Mouse (Mus musculus) testis, postnatal 10 days (tissue): ENCODE data around the gene Tinf2.

ENCODE experiments used
- DNase-seq: peaks from one replicate; pipeline ENCODE4 v3.0.0; 2021; ENCODE audit warnings: low spot score

Gene Tinf2

DNA sequence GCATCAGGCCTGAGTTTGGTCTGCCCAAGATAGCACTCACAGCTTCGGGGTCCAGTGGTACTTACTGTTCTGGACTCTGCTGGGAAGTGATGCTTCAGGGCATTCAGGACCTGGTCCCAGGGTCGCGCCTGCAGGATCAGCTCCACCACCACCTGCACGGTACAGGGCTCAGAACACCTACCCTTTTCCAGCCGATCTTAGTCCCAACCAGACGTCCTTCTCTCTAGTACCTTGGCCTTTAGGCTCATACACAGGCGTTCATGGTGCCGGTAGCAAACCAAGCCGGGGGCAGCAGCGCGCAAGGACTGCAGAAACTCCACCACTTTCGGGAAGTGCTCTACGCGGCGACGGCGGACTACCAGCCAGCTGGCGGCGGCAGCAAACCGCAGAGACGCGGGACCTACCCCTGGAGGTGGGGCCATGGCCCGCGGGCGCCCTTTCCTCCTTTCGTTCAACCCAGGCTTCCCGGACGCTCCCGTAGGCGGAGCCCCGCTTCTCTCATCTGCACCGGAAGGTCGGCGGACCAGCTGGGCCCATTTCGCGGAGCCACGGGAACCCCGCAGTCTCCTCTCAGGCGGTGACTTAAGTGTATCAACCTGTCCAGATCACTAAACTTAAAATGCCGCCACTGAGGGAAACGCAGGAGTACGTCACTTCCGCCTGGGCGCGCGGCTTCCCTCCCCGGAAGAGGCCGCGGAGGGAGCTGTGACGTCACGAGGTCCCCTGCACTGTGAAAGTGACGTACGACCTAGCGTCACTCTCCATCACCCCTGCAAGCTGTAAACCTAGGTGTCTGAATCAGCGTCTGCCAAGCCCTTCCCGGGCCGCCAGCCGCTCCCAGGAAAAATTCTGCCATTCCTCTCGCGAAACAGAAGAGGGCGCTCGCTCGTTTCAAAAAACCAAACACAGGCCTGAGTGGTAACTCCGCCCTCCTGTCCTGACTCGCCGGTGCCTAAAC, at the start of gene Tinf2:
Gene Tinf2 (minus strand): TSS at position 661 of the 958 bp plus-strand sequence.
- DNase-seq = peak; percentile 94

DNA sequence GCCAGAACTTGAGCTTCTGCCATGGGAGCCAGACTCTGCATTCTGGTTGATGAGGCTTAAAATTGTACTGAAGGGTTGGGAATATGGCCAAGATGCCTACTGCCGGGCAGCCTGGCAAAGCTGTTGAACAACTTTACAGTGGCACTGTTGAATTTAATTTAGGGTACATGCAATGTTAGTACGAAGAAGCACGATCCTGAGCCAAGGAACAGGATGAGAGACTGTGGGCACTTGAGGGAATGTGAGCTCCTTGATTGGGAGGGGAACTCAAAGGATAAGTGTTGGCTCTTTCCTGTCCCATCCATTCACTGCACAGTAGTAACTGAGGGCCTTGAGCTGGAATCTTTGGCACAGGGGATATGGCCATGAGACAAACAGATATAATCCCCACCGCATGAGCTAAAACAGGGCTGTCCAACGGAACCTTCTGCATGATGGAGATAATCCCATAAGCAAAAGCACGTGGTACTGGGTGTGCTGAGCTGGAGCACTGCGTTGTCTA, 49.0 kb upstream of the Tinf2 start:
- DNase-seq = no peak

DNA sequence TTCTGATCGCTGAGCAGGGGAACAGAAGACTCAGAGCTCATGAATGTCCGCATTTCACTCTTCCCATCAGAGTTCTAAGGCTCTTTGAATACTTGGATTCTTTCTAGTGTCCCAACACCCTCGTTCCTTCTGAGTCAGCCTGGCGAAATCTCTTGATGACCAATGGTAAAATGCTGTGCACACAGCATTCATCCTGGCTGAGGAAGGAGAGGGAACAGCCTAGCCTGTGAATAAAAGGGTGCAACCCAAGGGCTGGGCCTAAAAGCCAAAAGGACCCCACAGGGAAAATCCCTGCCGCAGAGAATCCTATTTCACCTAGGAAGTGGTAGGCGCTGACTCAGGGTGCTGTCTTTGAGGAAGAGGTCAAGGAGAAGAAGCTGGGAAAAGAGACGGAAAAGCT, 48.5 kb upstream of the Tinf2 start:
- no peak for DNase-seq

DNA sequence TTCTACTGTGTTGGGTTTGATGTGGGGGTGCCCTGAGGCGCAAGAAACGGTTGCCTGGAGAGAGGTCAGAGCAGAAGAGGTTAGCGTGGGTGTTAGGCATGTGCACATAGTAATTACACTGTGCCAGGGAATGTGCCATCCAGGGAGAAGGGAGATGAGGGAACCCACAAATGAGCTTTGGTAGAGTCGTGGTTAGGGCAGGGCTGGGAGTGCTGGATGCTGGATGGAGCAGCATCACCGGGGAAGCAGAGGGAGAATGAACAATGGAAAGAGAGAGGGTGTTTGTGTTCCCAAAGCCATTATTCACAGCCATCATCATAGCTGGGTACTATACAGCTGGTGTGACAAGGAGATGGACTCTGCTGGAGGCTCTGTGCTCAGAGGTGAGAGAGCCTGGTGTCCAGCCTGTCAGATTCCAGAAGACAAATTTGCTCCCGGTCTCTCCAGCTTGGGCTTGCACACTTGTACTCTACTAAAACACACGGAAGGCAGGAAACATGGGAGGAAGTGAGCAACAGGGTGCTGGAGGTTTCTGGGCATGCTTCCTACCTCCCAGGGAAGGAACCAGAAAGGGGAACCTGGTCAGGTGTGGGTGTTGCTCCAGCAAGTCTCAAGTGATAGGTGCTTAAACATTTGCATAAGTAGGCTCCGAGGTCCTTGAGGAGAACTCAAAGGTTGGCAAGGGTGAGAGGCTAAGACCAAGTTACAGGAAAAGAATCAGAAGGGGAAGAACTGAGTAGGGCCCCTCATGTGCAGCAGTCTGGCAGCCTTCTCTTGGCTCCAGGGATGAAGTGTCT, 46.5 kb upstream of the Tinf2 start:
- DNase-seq = no peak

DNA sequence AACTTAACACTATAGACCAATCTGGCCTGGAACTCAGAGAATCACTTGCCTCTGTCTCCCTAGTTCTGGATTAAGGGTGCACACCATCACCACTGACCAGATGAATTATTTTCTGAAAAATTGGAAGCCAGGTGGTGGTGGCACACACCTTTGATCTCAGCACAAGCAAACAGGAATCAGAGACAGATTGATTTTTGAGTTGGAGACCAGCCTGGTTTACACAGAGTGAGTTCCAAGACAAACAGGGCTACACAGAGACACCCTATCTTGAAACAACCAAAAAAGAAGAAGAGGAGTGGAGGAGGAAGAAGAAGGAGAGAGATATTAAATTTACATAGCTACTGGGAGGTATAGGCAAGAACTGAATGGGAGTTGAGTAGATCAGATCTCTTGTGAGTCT, 44.6 kb upstream of the Tinf2 start:
- DNase-seq = no peak

DNA sequence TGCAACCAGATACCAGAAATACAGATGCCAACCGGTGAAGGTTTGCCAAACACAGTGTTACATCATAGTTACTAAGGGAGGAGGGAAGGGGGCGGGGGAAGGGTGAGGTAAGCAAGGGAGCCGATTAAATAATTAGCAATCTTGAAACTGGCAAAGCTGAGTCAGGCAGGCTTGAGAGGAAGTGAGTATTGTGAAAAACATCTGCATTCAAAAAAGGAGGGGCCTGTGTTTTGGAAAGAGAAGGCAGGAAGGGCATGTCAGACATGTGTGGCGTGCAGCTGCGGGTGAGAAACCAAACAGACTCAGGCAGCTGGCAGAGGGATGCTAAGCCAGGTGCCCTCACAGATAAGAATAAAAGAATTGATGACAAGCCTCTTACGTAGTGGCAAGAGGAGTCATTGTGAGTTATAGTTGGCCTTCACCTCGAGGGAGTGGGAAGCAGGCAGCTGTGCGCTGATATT, 42.8 kb upstream of the Tinf2 start:
- no peak for DNase-seq

DNA sequence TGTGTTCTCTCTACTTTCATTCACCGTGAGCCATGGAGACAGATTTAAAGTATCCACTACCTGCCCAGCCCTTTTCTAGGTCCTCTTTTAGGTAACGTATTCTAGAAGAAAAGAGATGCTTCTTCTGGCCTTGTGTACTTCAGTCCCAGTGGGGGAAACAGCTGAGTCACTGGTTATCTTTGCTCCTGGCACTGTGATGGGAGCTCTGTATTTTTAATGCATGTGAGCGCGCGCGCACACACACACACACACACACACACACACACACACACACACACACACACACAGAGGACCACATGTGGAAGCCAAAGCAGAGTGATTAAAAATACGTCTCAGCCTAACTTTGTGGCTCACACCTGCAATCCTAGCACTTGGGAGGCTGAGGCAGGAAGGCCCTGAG, 41.8 kb upstream of the Tinf2 start:
- no peak for DNase-seq

DNA sequence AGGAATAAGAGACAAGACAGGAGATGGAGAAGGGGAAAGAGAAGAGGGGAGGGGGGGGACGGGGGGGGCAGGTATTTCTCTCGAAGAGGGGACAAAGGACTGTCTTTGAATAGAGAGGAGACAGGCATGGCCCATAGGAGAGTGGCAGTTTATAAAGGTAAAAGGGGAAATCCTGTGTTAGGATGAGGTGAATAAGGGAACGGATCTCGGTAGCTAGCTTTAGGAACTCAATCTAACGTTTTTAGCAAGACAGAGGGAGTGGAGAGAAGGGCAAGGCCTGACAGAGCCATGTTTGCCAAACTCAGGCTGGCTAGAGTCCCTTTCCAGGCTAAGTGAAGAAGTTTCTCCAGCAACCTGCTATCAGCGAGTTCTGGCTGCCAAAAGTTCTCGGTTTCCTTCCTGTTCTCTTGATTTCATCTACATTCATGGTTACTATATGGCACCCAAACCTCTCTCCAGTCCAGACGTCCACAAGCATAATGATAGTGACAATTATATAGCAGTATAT, 40.9 kb upstream of the Tinf2 start:
- DNase-seq = no peak

DNA sequence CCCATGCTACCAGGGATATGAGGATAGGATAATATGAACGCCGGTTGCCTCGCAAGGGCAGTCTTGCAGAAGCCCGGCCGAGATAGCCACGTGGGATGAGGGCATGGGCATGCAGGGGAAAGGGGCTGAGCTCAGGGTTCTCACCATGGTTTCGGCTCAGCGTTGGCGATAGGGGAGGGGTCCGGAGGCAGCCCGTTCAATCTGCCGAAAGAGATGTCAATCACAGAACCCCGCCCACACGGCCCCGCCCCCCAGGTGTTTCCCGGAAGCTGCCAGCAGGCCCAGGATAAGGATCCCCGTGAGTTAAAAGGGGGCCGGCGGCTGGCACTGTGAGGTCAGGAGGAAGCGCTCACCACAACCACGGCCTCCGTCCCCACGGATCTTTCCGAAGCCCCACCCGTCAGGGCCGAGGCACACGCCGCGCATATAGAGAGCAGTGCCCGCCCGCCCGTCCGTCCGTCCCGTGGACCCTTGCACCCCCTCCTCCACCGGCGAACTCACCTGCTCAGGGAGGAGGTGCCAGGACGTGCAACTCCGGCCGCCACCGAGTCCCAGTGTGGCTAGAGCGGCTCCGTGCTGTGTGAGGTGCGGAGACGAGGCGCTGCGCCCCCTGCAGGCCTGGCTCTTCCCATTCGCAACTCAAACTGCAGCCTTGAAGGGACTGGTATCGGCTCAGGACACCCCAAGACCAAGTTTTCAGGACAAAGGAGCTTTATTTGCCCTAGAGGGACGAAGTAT, 40.2 kb upstream of the Tinf2 start, which contains the start of gene Rabggta:
Gene Rabggta (minus strand): TSS at position 564 of the 738 bp plus-strand sequence.
- DNase-seq = peak; percentile 96

DNA sequence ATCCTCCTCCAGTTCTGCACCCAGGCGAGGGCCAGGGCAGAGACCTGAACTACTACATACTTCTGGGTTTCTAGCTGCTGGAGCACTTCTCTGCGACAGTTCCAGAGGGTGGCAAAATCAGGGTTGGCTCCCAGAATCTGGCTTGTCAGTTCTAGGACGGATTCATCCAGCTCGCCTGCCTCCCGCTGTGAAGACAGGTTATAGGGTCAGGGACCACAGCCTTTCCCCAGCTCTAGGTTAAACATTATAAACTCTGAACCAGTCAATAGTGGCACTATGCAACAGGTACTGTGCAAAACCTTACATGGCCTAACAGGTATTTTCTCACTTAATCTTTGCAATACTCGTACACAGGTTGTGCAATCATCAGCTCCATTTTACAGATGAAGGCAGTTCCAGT, 39.5 kb upstream of the Tinf2 start:
- no peak for DNase-seq

DNA sequence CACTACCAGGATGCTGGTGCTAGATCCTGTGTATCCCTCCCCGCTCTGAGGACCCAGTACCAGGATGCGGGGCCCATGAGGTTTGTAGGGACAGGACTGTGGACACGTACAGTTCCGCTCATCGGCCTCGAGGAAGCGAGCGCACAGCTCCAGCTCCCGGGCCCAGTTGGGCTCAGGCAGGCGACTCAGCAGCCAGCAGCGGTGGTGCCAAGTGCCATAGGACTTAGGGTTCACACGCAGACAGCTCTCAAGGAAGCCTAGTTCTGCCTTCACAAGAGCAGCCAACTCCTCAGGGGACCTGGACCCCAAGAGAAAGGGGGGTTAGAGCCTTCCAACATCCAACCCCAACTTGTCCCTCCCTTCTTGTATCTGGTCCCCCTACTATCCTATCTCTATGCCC, 39.0 kb upstream of the Tinf2 start:
- DNase-seq = no peak

DNA sequence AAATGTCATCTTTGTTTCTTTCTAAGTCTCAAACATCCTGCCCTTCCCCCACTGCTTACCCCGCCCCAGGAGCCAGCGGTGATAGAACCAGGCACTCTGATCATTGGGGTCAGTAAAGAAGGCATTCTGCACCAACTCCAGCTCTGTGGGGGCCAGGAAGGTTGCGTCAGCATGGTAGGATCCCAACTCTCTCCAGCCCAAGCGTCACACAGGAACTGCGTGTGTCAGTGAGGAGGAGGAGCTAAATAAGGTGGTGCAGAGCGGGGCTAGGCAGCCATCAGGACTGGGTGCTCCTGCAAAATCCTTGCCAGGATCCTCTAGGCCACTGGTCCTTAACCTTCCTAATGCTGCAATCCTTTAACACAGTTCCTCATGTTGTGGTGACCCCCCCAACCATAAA, 38.1 kb upstream of the Tinf2 start:
- DNase-seq = no peak

DNA sequence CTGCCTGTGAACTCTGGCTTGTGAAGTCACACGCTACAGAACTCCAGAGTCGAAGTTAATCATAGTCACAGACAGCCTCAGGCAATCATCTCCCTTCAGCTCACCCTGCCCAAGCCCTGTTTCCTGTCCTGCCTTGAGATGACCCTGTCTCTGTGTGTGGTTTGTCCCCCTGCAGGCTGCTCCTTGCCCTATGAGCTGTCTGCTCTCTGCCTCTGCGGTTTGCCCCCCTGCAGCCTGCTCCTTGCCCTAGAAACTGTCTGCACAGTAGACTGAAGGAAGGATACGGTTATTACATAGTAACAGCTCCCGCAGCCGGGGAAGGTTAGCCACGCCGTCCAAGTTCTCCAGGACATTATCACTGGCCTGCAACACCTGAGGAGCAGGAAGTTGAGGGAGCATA, 35.3 kb upstream of the Tinf2 start:
- no peak for DNase-seq

DNA sequence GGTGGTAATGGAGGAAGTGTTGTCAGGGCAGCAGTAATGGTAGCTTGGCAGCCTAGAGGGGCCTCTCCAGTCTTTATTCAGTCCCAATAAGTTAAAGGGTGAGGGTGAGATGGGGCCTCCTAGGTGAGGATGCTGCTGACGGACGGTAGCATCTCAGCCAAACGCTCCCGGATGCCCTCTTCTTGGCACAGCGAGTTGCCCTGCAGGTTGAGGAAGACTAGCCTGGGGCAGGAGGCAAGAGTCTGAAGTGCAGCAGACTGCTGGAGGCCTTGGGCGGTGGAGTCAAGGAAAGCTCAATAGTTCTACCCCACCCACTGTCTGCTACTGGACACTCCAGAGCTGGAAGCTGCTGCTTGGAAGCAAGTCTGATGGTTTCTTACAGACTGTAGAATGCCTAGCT, 34.7 kb upstream of the Tinf2 start:
- DNase-seq = no peak

DNA sequence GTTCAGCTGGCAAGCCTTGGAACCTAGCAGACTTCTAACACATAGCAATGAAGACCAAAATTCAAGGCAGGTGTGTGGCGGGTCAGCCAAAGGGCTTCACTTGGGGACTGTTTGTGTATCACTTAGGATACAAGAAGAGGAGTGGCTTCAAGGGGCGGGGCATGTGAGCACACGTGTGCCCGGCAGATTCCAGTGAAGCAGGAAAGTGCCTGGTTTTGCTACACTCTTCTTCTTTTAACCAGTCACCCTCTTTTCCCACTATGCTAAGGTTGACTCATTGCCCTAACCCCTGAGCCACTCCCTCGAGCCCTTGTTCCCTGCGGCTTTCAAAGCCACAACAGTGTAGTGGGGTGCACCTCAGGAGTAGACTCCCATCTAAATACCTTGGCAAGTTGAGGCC, 33.3 kb upstream of the Tinf2 start:
- no peak for DNase-seq

DNA sequence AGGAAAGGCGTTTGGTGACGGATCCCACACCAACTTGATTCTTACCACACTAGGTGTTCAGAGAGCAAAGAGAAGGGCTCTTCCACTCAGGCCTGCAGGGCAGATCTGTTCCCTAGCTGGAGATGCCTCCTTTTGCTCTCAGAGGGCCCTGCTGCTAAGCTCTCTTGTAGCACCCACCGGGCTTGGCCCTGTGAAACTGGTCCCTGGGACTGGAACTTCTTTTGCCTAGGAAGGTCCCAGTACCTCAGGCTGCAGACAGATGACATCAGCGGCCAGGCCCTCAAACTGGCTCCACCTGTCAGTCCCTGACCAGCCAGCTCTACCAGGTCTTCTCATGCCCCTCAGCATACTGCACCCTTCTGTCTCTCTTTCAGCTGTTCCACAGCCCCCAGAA, 32.1 kb upstream of the Tinf2 start, which contains the start of gene Tgm1:
Gene Tgm1 (minus strand): TSS at position 198 of the 394 bp plus-strand sequence.
- no peak for DNase-seq

DNA sequence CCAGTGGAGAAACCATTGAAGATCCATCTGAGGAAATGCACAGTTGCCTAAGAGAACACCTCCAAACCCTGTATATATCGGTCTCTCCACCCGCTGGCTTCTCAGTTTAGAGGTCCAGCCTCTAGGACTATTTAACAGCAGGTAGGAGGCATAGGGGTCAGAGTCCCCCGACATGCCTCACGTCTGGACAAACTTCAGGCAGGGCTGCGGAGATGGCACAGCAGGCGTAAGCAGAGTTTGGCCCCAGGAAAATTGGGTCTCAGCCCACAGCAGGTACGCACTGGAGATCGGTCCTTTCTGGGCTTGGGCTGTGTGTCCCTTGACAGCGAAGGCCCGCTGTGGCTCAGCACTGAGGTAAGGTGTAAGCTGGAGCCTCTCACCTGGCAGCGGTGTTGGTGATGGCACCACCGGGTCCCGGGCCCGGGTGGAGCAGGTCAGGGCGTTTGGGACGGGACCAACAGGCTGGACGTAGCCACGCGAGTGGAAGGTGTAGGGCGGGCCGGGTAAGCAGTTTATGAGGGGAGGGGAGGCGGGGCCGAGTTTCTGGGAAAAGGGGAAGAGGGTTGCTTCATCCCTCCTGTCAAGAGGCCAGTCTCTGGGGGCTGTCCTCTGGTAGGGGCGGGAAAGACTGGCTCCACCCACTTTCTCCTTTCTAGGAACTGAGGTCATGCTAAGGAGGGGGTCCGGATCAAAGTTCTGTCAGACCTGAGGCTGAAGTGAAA, 31.5 kb upstream of the Tinf2 start:
- no peak for DNase-seq

DNA sequence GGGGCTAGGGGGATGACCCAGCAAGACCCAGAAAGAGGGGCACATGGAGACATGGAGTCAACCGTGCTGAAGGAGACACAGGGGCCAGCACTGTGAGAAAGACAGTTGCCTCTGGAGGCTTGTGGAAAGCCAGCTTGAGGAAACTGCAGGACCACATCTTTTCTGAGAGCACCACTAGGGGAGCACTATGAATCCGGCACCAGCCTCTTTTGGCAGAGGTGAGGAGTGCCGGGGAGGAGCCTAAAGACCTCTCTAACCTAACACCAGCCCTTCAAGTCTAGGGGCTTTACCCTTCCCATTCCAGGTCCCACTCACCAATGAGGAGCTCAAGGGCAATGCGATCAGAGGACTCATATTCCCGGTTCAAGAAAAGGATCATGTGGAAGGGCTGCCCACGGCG, 30.2 kb upstream of the Tinf2 start:
- no peak for DNase-seq

DNA sequence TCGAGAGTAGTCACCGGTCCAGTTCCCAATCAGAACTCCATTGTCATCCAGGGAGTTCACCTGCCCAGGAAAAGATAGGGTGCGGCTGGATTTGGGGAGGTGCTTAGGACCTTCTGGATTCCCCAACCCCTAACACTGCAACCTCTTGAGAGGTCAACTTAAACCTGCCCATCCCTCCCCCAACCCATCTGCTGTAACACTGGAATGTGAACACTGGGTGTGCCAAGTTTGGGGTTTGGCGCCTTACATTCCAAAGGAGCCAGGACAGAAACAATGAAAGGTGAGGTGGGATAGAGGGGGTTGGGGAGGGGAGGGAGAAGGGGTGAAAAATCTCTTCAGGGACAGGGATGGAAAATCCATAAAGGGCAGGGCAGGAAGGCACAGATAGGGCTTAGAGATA, 27.9 kb upstream of the Tinf2 start:
- DNase-seq = no peak

DNA sequence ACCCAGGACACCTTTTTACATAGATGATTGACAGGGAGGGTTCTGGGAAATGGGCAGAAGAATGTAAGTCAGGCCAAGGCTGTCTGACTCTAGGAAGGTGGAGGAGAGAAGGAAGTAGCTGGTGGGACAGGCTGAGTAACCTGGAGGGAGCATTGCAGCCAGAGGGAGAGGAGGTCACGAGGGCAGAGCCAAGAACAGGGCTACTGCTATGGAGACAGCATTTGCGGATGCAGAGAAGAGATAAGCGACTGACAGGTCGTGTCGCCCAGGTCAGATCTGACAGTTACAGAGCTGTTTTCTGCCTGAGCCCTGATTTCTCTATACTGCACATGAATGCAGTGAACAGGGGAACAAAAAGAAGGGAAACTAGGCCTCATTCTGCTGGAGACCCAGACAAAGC, 25.8 kb upstream of the Tinf2 start:
- no peak for DNase-seq

DNA sequence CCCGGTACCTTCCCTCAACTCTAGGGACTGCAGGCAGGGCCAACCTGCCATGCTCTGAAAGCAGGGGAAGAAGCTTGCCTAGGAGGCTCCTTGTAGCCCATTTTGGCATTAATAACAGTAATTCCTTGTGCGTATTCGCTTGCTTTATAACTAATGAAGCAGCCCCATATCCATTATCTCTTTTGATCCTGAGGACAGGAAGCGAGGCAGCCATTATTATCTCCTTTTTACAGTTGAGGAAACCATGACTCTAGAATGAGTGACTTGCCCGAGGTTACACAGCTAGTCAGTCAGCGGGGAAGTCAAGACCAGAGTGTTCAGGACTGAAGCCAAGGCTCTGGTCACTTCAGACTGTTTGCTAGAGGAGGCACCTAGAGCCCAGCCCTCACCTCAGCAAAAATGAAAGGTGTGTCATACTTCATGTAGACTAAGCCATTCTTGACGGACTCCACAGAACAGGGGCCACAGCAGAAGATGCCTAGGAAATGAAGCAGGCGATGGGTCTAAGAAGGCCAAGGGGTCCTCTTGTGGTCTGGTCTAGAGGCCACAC, 24.5 kb upstream of the Tinf2 start:
- DNase-seq = no peak
